Mouse (Mus musculus) midbrain, embryonic 12.5 days (tissue): Measurements from ENCODE around the gene Socs4. TPM values are rescaled to one million over a fixed set of nuclear protein-coding genes. Genes with fewer than 3 reads are reported as not detected.

Experiments used
- ATAC-seq: fragments of 200-750 bp; cut with Nextera tagmentation; 2 replicates; pipeline ENCODE4 v1.8.0; 2017; ENCODE audit warnings: low read depth, moderate TSS enrichment, moderate library complexity; ENCODE audit not compliant: low FRiP score
- H3K27ac ChIP-seq: fragments of 300-500 bp; sonication (generic); replicated peaks from 2 replicates; pipeline ENCODE4 v1.5.1; 2016; ENCODE audit warnings: mild to moderate bottlenecking
- H3K27me3 ChIP-seq: fragments of 300-500 bp; sonication (generic); 2 replicates; pipeline ENCODE4 v1.6.1; 2016; ENCODE audit warnings: mild to moderate bottlenecking
- H3K36me3 ChIP-seq: fragments of 300-500 bp; sonication (generic); 2 replicates; pipeline ENCODE4 v1.6.1; 2016
- H3K4me1 ChIP-seq: fragments of 300-500 bp; sonication (generic); 2 replicates; pipeline ENCODE4 v1.6.1; 2016
- H3K4me2 ChIP-seq: fragments of 300-500 bp; sonication (generic); replicated peaks from 2 replicates; pipeline ENCODE4 v1.6.1; 2016; ENCODE audit warnings: mild to moderate bottlenecking, moderate library complexity
- H3K4me3 ChIP-seq: fragments of 300-500 bp; sonication (generic); 2 replicates; pipeline ENCODE4 v1.5.1; 2016; ENCODE audit warnings: mild to moderate bottlenecking
- H3K9ac ChIP-seq: fragments of 300-500 bp; sonication (generic); replicated peaks from 2 replicates; pipeline ENCODE4 v1.6.1; 2016; ENCODE audit warnings: mild to moderate bottlenecking, moderate library complexity
- H3K9me3 ChIP-seq: fragments of 300-500 bp; sonication (generic); 2 replicates; pipeline ENCODE4 v1.6.1; 2016; ENCODE audit warnings: mild to moderate bottlenecking
- WGBS: fragments of 180-500 bp; shearing (Covaris S2); methylation state at CpG from one replicate; pipeline ENCODE4 v1.1.7; 2016; 5-methylcytosine and 5-hydroxymethylcytosine counted together
- polyA plus RNA-seq: library from polyadenylated mRNA; unstranded; fragments of >200 nt; fragmentation: Nextera tagmentation; extraction: Ambion mirVana; gene quantifications from 2 replicates; pipeline ENCODE4 v1.2.1, GENCODE M21; 2016

Socs4 gene
- polyA plus RNA-seq, result 4.3 and 4.9 TPM in 2 replicates

DNA sequence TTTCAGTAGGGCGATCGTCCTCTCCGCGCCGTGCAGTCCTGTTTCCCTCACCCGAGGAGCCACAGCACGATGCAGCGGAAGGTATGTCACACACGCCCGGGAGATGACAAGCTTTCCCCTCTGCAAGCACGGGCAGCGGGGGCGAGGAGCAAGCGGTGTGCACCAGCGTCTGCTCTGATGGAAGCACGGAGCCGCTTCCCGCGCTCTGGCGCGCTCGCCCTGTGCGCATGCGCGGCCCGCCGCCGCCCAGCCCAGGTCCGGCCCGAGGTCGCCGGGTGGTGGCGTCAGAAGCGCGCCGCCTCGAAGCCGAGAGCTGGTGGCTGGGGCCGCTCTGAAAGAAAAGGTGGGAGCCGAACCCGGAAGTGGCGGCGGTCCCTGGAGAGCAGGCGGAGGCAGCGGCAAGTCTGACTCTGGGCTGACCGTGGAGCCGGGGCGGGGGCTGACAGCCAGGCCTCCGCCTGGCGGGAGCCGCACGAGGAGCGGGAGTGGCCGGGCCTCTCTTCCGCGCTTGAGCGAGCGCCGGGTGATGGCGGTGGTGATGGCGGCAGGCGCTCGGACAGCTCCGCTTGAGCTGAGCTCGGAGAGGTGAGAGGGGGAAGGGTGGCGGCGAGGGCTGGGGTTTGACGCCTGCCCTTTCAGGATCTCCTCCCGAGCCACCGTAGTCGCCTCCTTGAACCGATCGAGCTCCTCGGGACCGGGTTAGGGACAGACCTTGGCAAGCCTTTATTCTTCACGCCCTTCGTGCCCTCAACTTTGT is at the start of gene Socs4, which contains the start of gene Wdhd1:
Gene Socs4, plus strand, starts transcription at position 295 of the 757 bp plus-strand sequence.
Gene Wdhd1, minus strand, starts transcription at position 221 of the 757 bp plus-strand sequence.
- Histone ChIP-seq H3K27ac (peak within 1 kb of the TSS; percentile 95), H3K36me3 (peaks cover 10% of the 10 kb centered on the region; the same call in 1 of the 2 replicates), H3K4me3 (peak within 1 kb of the TSS; percentile 79), H3K27me3 (no peaks in the 10 kb centered on the region), H3K4me2 (peak within 1 kb of the TSS; percentile 75), H3K9ac (peak within 1 kb of the TSS; percentile 87), H3K4me1 (peaks cover 17% of the 10 kb centered on the region), H3K9me3 (no peaks in the 10 kb centered on the region)
- WGBS, result under 1% methylated on average over 77 of the region's 77 CpGs
- peak; percentile 98 for ATAC-seq

DNA sequence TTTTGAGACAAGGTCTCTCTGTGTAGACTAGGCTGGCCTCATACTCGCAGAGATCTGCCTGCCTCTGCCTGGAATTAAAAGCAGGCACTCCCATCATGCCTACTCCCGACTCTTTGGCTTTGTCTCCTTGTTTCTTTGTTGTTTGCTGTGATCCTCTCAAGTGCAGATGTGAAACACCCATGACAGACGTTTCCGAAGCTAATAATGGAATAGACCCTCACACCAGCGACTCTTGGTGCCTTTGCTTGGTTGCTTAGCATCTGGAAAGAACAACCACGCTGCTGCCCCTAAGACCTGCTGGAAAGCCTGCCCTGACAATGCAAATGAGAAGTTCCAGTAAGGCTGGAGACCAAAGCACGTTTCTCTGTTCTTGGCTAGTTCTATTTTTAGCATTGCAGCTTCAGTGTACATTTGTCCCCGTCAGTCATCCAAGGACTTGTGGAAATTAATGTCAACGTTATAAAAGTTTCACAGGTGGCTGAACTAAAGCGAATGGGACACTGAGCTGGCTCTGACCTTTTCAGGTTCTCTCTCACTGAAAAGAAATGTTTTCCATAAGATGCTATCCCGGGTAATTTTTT is 46.8 kb upstream of the Socs4 start:
- H3K36me3 ChIP-seq, result no peaks in the 10 kb centered on the region
- H3K9ac ChIP-seq, result no peak overlapping the region
- H3K4me1 ChIP-seq, result no peaks in the 10 kb centered on the region
- WGBS, result 84% methylated on average over 11 of the region's 11 CpGs
- no peaks in the 10 kb centered on the region for H3K27me3 ChIP-seq
- H3K4me3 ChIP-seq, result no peak overlapping the region
- H3K4me2 ChIP-seq, result no peak overlapping the region
- no peak for ATAC-seq
- 0 out of 2 replicates have a peak, but pooled peaks cover 5% of the 10 kb centered on the region for H3K9me3 ChIP-seq
- H3K27ac ChIP-seq, result no peak overlapping the region

DNA sequence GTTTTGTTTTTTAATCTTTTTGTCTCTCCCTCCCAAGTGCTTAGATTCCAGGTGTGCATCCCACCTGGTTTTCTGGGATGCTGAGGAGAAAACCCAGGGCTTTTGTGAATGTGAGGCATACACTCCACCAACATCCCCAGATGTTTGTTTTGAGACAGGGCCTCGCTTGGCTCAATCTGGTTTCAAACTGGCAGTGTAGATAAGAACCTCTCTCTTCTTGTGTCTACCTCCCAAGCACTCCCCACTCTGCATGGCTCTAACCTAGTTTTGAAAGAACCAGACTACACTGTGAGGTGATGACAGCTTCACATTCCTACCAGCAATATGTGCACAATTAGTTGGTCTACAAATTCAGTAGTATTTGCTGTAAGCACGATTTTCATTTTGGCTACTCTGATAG is 43.1 kb upstream of the Socs4 start:
- H3K27me3 ChIP-seq, result no peaks in the 10 kb centered on the region
- no peaks in the 10 kb centered on the region for H3K4me1 ChIP-seq
- H3K4me3 ChIP-seq, result no peak overlapping the region
- H3K9me3 ChIP-seq, result 0 out of 2 replicates have a peak, but pooled peaks cover 5% of the 10 kb centered on the region
- no peak for ATAC-seq
- 81% methylated on average over 2 of the region's 2 CpGs for WGBS
- no peak overlapping the region for H3K9ac ChIP-seq
- H3K4me2 ChIP-seq, result no peak overlapping the region
- H3K36me3 ChIP-seq, result no peaks in the 10 kb centered on the region
- H3K27ac ChIP-seq, result no peak overlapping the region

DNA sequence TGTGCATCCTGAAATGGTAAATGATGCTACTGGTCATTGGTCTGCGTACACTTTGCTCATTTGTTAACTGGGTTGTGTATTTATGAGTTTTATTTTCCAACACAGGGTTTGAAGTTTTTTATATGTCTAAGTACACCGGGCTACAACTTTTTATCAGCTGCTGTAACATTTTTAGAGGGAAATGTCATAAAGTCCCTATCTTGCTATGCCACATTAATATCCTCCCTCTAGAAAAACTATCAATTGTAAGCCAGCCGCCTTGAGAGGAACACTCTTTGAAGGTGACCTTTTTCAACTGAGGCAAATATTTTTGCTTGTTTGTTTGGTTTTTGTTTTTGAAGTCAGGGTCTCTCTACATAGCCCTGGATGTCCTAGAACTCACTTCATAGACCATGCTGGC is 42.7 kb upstream of the Socs4 start:
- WGBS, result 95% methylated on average over 3 of the region's 3 CpGs
- H3K36me3 ChIP-seq, result no peaks in the 10 kb centered on the region
- ATAC-seq, result no peak
- H3K4me3 ChIP-seq, result no peak overlapping the region
- H3K27me3 ChIP-seq, result no peaks in the 10 kb centered on the region
- H3K9me3 ChIP-seq, result 0 out of 2 replicates have a peak, but pooled peaks cover 5% of the 10 kb centered on the region
- no peak overlapping the region for H3K27ac ChIP-seq
- H3K4me2 ChIP-seq, result no peak overlapping the region
- no peaks in the 10 kb centered on the region for H3K4me1 ChIP-seq
- H3K9ac ChIP-seq, result no peak overlapping the region

DNA sequence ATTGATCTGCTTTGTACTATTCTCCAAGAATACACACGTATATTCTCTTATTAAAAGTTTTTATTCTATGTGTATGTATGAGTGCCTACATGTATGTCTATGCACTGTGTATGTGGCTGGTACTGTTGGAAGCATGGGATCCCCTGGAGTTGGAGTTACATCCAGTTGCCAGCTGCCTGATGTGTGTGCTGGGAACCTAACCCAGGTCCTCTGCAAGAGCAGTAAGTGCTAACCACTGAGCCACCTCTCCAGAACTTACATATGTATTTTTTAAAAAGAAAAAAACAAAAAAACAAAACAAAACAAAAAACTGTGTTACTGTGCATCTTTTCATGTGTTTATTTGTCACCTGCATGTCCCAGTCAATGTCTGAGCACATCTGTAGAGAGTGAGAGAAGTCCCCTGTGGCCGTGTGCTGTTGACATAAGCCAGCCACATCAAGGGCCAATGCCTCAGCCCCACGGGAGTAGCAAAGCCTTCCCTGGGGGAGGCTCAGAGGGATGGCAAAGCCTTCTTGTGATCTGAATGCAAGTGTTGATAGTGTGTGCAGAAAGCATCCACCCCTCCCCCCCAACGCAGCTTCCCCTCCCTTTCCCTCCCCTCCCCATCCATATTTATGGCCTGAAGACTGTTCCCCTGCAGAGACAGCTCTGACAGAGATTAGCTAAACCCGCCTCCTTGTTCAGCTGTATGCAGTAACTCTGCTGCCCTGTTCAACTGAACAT is 42.0 kb upstream of the Socs4 start:
- 0 out of 2 replicates have a peak, but pooled peaks cover 5% of the 10 kb centered on the region for H3K9me3 ChIP-seq
- no peaks in the 10 kb centered on the region for H3K4me1 ChIP-seq
- H3K9ac ChIP-seq, result no peak overlapping the region
- H3K4me2 ChIP-seq, result no peak overlapping the region
- ATAC-seq, result no peak
- H3K4me3 ChIP-seq, result no peak overlapping the region
- H3K36me3 ChIP-seq, result no peaks in the 10 kb centered on the region
- H3K27me3 ChIP-seq, result no peaks in the 10 kb centered on the region
- no peak overlapping the region for H3K27ac ChIP-seq
- WGBS, result 72% methylated on average over 5 of the region's 5 CpGs

DNA sequence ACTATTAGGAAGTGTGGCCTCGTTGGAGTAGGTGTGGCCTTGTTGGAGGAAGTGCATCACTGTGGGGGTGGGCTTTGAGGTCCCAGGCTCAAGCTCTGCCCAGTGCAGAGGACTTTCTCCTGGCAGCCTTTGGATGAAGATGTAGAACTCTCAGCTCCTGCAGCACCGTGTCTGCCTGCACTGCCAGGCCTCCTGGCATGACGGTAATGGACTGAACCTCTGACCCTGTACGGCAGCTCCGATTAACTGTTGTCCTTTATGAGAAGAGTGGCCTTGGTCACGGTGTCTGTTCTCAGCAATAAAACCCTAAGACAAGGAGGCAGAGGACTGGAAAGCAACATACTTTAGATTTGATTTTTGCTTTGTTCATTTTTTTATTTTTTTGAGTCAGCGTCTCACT is 40.2 kb upstream of the Socs4 start:
- no peaks in the 10 kb centered on the region for H3K27me3 ChIP-seq
- no peak overlapping the region for H3K9ac ChIP-seq
- no peak overlapping the region for H3K4me2 ChIP-seq
- ATAC-seq, result no peak
- H3K4me1 ChIP-seq, result no peaks in the 10 kb centered on the region
- peaks cover 7% of the 10 kb centered on the region; the same call in 1 of the 2 replicates for H3K36me3 ChIP-seq
- no peak overlapping the region for H3K27ac ChIP-seq
- H3K4me3 ChIP-seq, result no peak overlapping the region
- H3K9me3 ChIP-seq, result 0 out of 2 replicates have a peak, but pooled peaks cover 5% of the 10 kb centered on the region
- WGBS, result 94% methylated on average over 7 of the region's 7 CpGs

DNA sequence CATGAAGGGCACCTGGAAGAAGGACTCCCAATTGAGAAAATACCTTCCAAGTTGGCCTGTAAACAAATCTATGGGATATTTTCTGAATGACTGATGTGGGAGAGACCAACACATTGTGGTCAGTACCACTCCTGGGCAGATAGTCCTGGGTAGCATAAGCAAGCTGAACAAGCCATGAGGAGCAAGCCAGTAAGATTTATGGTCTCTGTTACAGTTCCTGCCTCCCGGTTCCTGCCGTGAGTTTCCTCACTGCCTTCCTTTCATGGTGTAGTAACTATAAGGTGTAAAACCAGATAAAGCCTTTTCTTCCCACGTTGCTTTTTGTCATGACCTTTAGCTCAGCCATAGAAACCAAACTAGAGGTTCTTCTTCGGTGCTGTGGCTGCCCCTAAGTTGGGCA is 39.4 kb upstream of the Socs4 start:
- peaks cover 9% of the 10 kb centered on the region; the same call in 1 of the 2 replicates for H3K36me3 ChIP-seq
- no peaks in the 10 kb centered on the region for H3K27me3 ChIP-seq
- H3K4me3 ChIP-seq, result no peak overlapping the region
- H3K4me2 ChIP-seq, result no peak overlapping the region
- H3K27ac ChIP-seq, result no peak overlapping the region
- ATAC-seq, result no peak
- 0 out of 2 replicates have a peak, but pooled peaks cover 5% of the 10 kb centered on the region for H3K9me3 ChIP-seq
- H3K4me1 ChIP-seq, result no peaks in the 10 kb centered on the region
- WGBS, result 83% methylated on average over 4 of the region's 4 CpGs
- no peak overlapping the region for H3K9ac ChIP-seq

DNA sequence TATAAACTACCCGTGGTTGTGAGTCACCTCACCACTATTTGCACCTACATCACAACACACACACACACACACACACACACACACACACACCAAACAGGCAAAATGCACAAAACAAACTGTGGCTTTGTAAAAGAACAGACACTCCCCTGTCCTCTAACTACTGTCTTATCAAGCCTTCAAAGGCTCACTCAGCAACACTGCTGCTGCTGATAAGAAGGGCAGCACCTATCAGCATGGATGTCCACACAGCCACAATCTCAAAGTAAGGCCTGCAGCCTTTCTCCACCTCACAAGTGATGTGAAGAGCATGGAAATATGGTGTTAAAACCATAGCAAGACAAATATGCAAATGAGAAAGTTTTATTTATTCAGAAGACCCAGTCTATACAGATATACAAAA is 36.1 kb upstream of the Socs4 start:
- Histone ChIP-seq H3K4me1 (no peaks in the 10 kb centered on the region), H3K36me3 (peaks cover 39% of the 10 kb centered on the region), H3K27ac (no peak overlapping the region), H3K4me3 (no peak overlapping the region), H3K27me3 (no peaks in the 10 kb centered on the region), H3K9me3 (no peaks in the 10 kb centered on the region), H3K9ac (no peak overlapping the region), H3K4me2 (no peak overlapping the region)
- ATAC-seq, result no peak
- WGBS, result 86% methylated on average over 1 of the region's 1 CpGs

DNA sequence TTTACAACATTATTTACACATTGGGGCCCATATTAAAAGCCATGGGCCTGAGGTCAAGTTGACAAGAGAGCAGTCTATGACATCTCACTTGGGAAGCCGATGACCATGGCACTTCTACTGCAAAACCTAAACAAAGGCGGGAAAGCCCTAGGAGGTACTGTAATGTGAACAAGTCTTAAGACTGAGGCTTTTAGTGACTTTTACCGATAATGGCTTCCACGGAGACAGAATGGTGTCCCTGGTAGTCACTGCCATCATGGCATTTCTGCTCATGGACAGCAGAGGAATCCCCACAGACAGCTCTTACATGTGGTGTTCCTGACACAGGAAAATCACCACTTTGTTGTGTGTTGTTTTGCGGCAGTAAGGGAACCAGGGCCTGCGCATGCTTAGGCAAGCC is 35.7 kb upstream of the Socs4 start:
- Histone ChIP-seq H3K27ac (no peak overlapping the region), H3K9me3 (no peaks in the 10 kb centered on the region), H3K36me3 (peaks cover 43% of the 10 kb centered on the region), H3K4me1 (no peaks in the 10 kb centered on the region), H3K27me3 (no peaks in the 10 kb centered on the region), H3K4me3 (no peak overlapping the region), H3K4me2 (no peak overlapping the region), H3K9ac (no peak overlapping the region)
- no peak for ATAC-seq
- WGBS, result 94% methylated on average over 6 of the region's 6 CpGs

DNA sequence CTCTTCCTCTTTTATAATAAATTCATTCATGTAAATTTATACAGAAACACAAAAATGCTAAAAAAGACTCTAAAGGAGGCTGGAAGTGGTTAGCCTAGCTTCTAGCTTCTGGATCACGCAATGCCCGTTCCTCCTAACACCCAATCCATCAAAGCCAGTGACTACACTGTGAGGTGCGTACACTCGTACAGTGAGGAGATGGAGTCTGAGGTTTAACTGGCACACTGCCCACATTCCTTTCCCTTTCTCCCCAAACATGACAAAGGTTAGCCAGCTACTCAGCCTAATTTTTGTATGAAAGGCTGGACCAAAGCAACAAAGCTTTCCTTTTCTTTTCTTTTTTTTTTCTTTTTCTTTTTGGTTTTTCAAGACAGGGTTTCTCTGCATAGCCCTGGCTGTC is 34.0 kb upstream of the Socs4 start:
- H3K4me2 ChIP-seq, result no peak overlapping the region
- H3K9ac ChIP-seq, result no peak overlapping the region
- H3K36me3 ChIP-seq, result peaks cover 60% of the 10 kb centered on the region
- no peak overlapping the region for H3K27ac ChIP-seq
- no peaks in the 10 kb centered on the region for H3K4me1 ChIP-seq
- no peaks in the 10 kb centered on the region for H3K27me3 ChIP-seq
- 93% methylated on average over 4 of the region's 4 CpGs for WGBS
- ATAC-seq, result no peak
- no peak overlapping the region for H3K4me3 ChIP-seq
- H3K9me3 ChIP-seq, result no peaks in the 10 kb centered on the region

DNA sequence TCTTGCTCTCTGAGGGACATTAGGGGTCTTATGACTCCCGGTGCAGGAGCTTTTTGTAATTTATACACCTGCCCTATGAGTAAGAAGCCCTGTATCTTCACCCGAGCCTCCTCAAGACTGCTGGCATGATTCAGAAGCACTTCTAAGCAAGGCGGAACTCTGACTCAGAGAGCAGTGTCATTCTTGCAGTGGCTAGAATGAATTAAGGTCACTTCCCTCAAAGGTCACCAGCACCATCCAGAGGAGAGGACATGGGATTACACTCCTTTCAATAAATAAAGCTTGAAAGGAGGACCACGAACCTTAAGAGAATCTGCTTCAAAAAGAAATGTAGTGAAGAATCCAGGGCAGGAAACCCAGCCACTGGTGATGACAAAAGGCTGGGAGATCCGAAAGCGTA is 26.9 kb upstream of the Socs4 start:
- Histone ChIP-seq H3K27me3 (no peaks in the 10 kb centered on the region), H3K9me3 (no peaks in the 10 kb centered on the region), H3K4me1 (no peaks in the 10 kb centered on the region), H3K4me3 (no peak overlapping the region), H3K36me3 (peaks cover 60% of the 10 kb centered on the region), H3K27ac (no peak overlapping the region), H3K4me2 (no peak overlapping the region), H3K9ac (no peak overlapping the region)
- 88% methylated on average over 6 of the region's 6 CpGs for WGBS
- no peak for ATAC-seq

DNA sequence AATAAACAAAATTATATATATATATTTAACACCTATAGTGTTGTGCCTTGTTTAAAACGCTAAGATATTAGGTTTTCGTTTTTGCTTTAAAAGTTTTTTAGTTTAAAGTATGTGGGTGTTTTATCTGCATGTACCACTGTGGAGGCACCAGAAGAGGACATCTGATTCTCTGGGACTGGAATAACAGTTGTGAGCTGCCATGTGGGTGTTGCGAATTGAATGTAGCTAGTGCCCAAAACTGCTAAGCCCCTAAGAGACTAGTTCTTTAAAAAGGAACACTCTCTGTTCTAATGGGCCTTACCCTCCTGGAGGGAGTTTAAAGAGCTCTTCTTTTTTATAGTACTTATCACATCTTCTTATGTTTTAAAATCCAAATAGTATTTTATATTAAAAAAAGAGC is 11.9 kb upstream of the Socs4 start:
- Histone ChIP-seq H3K4me1 (no peaks in the 10 kb centered on the region), H3K36me3 (peaks cover 62% of the 10 kb centered on the region), H3K9me3 (no peaks in the 10 kb centered on the region), H3K4me3 (no peak overlapping the region), H3K4me2 (no peak overlapping the region), H3K9ac (no peak overlapping the region), H3K27me3 (no peaks in the 10 kb centered on the region), H3K27ac (no peak overlapping the region)
- no peak for ATAC-seq
- 96% methylated on average over 3 of the region's 3 CpGs for WGBS
